Mouse (Mus musculus) ES-Bruce4 (cell line): ENCODE results near the gene Fam217a. TPM values are rescaled to one million over a fixed set of nuclear protein-coding genes. Genes with fewer than 3 reads are reported as not detected.
A peak's percentile ranks its signal among the peaks of the same experiment; 100 is the strongest.
"Not testable (repeated sequence)": the region's sequence is repeated elsewhere in the genome, so short reads cannot be mapped to it uniquely, and the experiment has no call there.

Source experiments
- H3K27ac ChIP-seq: 2 replicates; pipeline ENCODE4 v1.5.1; 2012; ENCODE audit warnings: low read length, inconsistent platforms; ENCODE audit not compliant: insufficient read depth
- H3K27me3 ChIP-seq: 2 replicates; pipeline ENCODE4 v1.6.1; 2012; ENCODE audit warnings: mild to moderate bottlenecking, low read length, inconsistent platforms; ENCODE audit not compliant: control insufficient read depth, poor library complexity, insufficient read depth, severe bottlenecking
- H3K36me3 ChIP-seq: 2 replicates; pipeline ENCODE4 v1.6.1; 2012; ENCODE audit warnings: inconsistent platforms, mild to moderate bottlenecking, low read length, moderate library complexity; ENCODE audit not compliant: control insufficient read depth, poor library complexity, insufficient read depth, severe bottlenecking
- H3K4me1 ChIP-seq: one replicate; pipeline ENCODE4 v1.8.1; 2011; ENCODE audit warnings: low read length; ENCODE audit not compliant: control insufficient read depth, insufficient read depth
- H3K4me3 ChIP-seq: 2 replicates; pipeline ENCODE4 v1.5.1; 2011; ENCODE audit warnings: low read depth, mild to moderate bottlenecking, low read length
- H3K9ac ChIP-seq: 2 replicates; pipeline ENCODE4 v1.6.1; 2012; ENCODE audit warnings: low read depth, mild to moderate bottlenecking, inconsistent platforms; ENCODE audit not compliant: poor library complexity, severe bottlenecking
- H3K9me3 ChIP-seq: replicated peaks from 2 replicates; pipeline ENCODE4 v1.6.1; 2012; ENCODE audit warnings: mild to moderate bottlenecking, low read length, inconsistent platforms; ENCODE audit not compliant: control insufficient read depth, poor library complexity, insufficient read depth, severe bottlenecking
- CTCF ChIP-seq: IDR thresholded peaks from one replicate; pipeline ENCODE4 v1.8.1; 2011; ENCODE audit warnings: low read depth, low read length
- EP300 ChIP-seq: IDR thresholded peaks from 2 replicates; pipeline ENCODE4 v1.6.1; 2011; ENCODE audit warnings: low read depth, low read length; ENCODE audit not compliant: insufficient read depth
- POLR2A ChIP-seq: IDR thresholded peaks from one replicate; pipeline ENCODE4 v1.8.1; 2011; ENCODE audit warnings: low read length; ENCODE audit not compliant: insufficient read depth
- polyA plus RNA-seq: library from polyadenylated mRNA; stranded (reverse); fragments of >200 nt; gene quantifications from 2 replicates; pipeline ENCODE4 v1.2.4, GENCODE M21; 2011; ENCODE audit warnings: low read depth; ENCODE audit not compliant: missing spikeins, insufficient read depth, insufficient read length

The Fam217a gene
- polyA plus RNA-seq, 1 experiment, result not detected

DNA sequence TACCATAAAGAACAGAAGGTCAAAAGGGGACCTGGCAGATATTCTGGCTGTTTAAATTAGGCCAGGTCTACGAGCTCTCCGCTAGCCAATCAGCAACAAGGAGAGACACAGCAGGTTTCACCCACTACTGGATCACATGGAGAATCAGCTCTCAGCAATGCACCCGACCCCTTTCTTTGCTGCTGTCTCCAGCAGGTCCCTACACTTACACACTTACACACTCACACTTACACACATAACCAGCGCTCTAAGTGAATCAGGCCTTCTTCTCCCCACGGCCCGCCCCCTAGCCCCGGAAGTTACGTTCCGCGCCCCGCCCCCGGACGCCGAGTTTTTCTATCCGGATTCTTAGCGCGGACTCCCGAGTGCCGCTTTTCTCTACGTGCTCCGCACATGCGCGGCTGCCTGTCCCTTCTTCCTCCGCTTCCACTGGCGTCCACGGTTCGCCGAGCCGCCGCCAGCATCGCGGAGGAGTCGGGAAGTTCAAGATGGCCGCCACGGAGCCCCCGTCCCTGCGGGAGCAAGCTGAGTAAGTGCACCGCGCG lies 48.9 kb downstream of the Fam217a start, which contains the start of gene Prpf4b:
TSS of gene Prpf4b (plus strand) at position 137 of the 545 bp plus-strand sequence.
- Histone ChIP-seq H3K4me1 (peaks cover 2% of the 10 kb centered on the region), H3K9me3 (no peaks in the 10 kb centered on the region), H3K36me3 (no peaks in the 10 kb centered on the region), H3K9ac (peak within 1 kb of the TSS; percentile 98), H3K4me3 (peak within 1 kb of the TSS; percentile 96), H3K27ac (peak within 1 kb of the TSS; percentile 33), H3K27me3 (no peaks in the 10 kb centered on the region)
- TF ChIP-seq EP300 (no peak), CTCF (no peak), POLR2A (no peak)

DNA sequence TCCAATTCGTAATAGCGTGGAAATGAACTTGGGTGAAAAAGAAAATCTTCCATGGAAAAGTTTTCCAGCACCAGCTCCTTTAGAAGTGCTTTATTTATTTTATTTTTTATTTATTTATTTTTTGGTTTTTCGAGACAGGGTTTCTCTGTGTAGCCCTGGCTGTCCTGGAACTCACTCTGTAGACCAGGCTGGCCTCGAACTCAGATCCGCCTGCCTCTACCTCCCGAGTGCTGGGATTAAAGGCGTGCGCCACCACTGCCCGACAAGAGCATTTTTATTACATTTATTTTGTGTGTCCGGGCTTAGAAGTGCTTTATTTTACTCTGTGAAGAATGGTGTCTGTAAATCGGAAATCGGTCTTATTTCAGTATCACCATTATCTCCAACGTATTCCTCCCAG lies 49.4 kb downstream of the Fam217a start:
- Histone ChIP-seq H3K9ac (peak overlapping the region; percentile 98), H3K4me3 (peak overlapping the region; percentile 67)
- not testable (repeated sequence) for H3K4me1 ChIP-seq, H3K9me3 ChIP-seq, H3K27me3 ChIP-seq, H3K36me3 ChIP-seq, H3K27ac ChIP-seq

DNA sequence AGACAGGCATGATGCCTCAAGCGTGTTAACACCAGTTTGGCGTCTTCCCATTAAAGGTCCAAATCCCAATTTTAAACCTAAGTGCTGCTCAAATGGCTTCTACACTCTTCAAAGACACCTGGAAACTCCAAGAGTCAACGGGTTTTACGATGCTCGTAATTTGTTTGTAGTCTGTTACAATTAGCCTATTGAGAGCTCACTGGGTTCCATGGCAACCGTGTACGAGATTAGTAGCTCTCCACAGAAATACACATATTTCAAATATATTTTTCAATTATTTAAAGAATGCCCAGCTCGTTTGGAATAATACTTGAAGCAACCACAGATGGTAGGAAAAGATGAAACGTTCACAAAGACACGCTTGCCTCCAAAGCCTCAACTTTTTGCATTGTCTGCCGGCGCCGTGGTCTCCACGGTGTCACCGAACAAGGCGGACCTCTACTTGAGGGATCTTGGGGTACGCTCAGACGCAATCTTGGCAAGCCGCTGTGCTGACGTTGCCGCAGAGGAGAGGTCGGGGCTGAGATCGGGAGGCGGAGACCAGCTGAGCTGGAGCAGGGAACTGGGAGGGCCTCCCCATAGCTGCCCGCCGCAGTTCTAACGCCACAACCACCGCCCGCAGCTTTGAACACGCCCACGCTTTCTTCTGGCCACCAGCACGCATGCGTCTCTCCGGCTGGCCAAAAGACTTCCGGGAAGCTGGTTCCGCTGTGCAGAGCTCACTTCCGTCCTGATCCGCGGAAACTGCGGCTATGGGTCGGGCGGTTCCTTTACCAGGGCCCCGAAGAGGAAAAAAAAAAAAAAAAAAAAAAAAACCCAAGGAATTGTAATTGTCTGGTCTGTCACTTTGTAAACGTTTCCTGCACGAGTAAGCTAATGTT lies 50.1 kb downstream of the Fam217a start:
- H3K36me3 ChIP-seq, result no peaks in the 10 kb centered on the region
- H3K9me3 ChIP-seq, result no peaks in the 10 kb centered on the region
- peaks cover 2% of the 10 kb centered on the region for H3K4me1 ChIP-seq
- no peaks in the 10 kb centered on the region for H3K27me3 ChIP-seq
- peak overlapping the region; percentile 84 for H3K4me3 ChIP-seq
- TF ChIP-seq POLR2A, result peak; percentile 57
- TF ChIP-seq CTCF, result no peak
- TF ChIP-seq EP300, result no peak
- no peak overlapping the region; the same call in 1 of the 2 replicates for H3K27ac ChIP-seq
- peak overlapping the region; percentile 98 for H3K9ac ChIP-seq

DNA sequence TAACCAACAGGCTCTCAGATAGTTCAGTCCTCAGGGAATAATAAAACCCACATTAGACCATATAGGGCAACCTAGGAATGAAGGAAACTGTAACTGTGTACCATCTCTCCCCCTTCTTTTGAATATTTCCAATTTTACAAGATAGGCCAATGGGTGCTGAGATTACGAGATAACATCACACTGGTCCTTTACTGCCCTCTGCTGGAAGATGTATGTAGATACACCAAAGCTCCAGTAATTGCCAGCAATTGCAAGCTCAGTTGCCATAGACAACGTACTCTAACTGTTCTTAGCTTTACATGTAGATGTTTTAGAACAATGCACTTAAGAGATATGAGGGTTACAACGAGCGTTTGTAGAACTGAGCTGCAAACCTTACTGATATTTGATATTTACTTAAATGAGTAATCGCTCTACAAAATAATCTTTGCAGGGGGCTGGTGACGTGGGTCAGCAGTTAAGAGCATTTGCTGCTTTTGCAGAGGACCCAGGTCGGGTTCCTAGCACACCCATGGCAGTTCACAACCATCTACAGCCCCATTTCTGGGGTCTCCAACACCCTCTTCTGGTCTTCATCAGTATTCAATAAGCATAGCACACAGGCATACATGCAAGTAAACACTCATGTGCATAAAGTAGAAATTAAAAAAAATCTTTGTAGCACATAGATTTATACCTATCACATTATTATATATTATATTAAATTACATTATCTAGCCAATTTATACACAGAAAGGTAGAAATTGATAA lies 59.5 kb downstream of the Fam217a start:
- Histone ChIP-seq H3K4me3 (no peak overlapping the region), H3K4me1 (no peaks in the 10 kb centered on the region), H3K9me3 (no peaks in the 10 kb centered on the region)

DNA sequence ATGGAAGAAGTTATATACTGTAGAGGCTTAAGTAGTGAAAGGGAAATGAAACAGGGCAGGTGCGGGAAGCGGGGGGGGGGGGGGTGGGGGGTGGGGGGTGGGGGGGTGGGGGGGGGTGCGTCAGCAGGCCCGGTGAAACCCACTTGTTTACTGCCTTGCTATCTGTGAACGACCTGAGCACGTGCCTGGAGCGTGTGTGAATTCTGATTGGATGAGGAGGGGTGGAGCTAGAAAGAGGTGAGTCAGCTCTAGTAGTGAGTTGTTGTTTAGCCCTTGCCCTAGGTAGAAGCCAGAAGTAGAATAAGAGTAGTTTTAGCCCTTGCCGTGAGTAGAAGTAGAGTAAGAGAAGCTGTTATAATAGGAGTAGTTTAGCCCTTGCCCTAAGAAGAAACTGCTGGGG lies 62.9 kb downstream of the Fam217a start:
- H3K36me3 ChIP-seq, H3K9ac ChIP-seq, H3K27ac ChIP-seq, H3K27me3 ChIP-seq, H3K9me3 ChIP-seq, H3K4me1 ChIP-seq, H3K4me3 ChIP-seq: not testable (repeated sequence)

More for the DNA sequence above, 59.5 kb downstream of the Fam217a start:
- TF ChIP-seq CTCF (peak; percentile 26), POLR2A (no peak)
- H3K9ac ChIP-seq, result no peak overlapping the region
- H3K27ac ChIP-seq, result no peak overlapping the region
- no peaks in the 10 kb centered on the region for H3K27me3 ChIP-seq
- H3K36me3 ChIP-seq, result no peaks in the 10 kb centered on the region

Other genes starting within 250 kb of the Fam217a start
- not detected in 2 replicates for gene Fam50b, start 189.5 kb downstream of the Fam217a start, polyA plus RNA-seq
- 135 and 141 TPM in 2 replicates for gene Prpf4b, start 49.0 kb downstream of the Fam217a start, polyA plus RNA-seq
- gene 4933417A18Rik, start 99 bp upstream of the Fam217a start, polyA plus RNA-seq, result not detected in 2 replicates
- gene Eci3, start 39.5 kb upstream of the Fam217a start, polyA plus RNA-seq, result 1.4 TPM in 1 of 2 replicates, not detected in the other
- 40.9 and 42.8 TPM in 2 replicates for gene Eci2, start 102.8 kb upstream of the Fam217a start, polyA plus RNA-seq